Mouse (Mus musculus): ENCODE measurements around the gene Fgfr2. TPM values are rescaled to one million over a fixed set of nuclear protein-coding genes. Genes with fewer than 3 reads are reported as not detected.
A peak's percentile ranks its signal among the peaks of the same experiment; 100 is the strongest.

Gene Fgfr2
- polyA plus RNA-seq, 1 experiment from 2014 or later: 39.4 TPM

DNA sequence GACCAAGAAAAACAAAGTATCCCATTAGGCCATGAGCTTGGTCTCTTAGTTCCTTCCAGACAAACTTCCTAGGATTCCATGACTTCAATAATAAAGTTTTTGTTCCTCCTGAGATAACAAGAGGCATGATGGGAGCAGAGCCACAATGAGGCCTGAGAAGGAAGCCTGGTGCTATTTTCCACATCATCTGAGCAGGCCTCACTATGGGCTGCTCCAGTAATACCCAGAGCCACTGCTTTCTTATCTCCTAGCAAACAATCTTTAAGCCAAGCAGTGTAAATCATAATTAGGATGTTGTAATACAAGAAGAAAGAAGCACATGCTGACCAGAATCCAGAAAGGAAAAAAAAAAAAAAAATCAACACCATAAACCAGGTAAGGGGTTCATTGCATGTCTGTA is 6.6 kb downstream of the Fgfr2 start:
- H3K9me3 ChIP-seq: no peaks in the 10 kb centered on the region
- no peak overlapping the region for H3K9ac ChIP-seq (replicated peaks)
- H3K27me3 ChIP-seq: no peaks in the 10 kb centered on the region
- peaks cover 96% of the 10 kb centered on the region for H3K4me1 ChIP-seq (replicated peaks)
- H3K4me3 ChIP-seq (replicated peaks): no peak overlapping the region
- no peak for ATAC-seq
- no peaks in the 10 kb centered on the region for H3K36me3 ChIP-seq
- no peak overlapping the region for H3K4me2 ChIP-seq (replicated peaks)
- no peak overlapping the region for H3K27ac ChIP-seq

DNA sequence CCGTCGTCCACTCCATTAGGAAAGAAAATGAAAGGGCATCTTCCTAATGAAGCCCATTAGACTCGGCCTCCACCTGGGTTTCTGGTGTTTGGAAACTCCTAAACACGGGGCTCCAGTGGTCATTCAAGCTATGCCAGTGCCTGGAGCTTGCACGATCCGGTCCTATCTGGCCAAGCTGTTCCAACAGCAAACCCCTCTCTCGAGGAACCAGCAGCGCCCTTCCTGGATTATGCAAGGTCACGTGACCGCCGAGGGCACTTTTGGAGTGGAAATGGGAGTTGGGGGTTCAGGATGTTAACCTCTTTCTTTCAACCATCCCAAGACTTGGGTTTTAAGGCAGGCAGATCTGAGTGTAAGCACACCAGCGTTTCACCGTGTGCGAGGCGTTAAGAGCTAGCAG is 7.3 kb downstream of the Fgfr2 start:
- Histone ChIP-seq H3K27ac (no peak overlapping the region), H3K27me3 (no peaks in the 10 kb centered on the region), H3K9ac (replicated peaks) (no peak overlapping the region), H3K4me3 (replicated peaks) (no peak overlapping the region), H3K4me2 (replicated peaks) (peak overlapping the region; percentile 18), H3K36me3 (no peaks in the 10 kb centered on the region), H3K4me1 (replicated peaks) (peaks cover 95% of the 10 kb centered on the region), H3K9me3 (no peaks in the 10 kb centered on the region)
- no peak for ATAC-seq
- 16% methylated on average over 15 of the region's 15 CpGs for WGBS

DNA sequence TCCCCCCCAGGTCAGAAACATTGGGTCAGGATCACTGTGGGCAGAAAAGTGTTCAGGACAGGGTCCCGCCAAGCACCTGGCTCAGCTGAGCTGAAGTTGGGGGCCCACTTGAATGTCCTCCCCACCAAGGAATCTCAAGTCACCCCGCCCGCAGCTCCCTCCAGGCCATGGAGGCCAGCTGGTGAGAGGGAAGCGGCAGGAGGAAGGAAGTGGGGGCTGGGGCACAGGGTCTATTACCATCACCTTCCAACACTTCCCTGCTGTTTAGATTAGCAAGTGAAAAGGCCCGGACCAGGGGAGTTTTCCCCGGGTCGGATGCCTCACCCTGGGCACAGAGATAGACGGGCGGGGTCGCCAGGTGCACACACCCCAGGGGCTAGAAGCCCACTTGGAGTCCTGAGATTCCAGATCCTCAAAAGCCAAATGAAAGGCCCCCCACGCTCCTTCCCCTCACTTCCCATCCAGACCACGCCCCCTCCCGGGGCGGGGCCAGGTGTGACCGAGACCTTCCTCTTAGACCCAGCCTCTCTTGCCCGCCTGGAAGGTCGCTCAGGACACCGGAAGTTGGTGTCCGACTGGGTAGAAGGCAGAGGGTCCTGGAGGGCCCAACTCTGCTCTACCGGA is 8.2 kb downstream of the Fgfr2 start:
- H3K4me2 ChIP-seq (replicated peaks): peak overlapping the region; percentile 41

DNA sequence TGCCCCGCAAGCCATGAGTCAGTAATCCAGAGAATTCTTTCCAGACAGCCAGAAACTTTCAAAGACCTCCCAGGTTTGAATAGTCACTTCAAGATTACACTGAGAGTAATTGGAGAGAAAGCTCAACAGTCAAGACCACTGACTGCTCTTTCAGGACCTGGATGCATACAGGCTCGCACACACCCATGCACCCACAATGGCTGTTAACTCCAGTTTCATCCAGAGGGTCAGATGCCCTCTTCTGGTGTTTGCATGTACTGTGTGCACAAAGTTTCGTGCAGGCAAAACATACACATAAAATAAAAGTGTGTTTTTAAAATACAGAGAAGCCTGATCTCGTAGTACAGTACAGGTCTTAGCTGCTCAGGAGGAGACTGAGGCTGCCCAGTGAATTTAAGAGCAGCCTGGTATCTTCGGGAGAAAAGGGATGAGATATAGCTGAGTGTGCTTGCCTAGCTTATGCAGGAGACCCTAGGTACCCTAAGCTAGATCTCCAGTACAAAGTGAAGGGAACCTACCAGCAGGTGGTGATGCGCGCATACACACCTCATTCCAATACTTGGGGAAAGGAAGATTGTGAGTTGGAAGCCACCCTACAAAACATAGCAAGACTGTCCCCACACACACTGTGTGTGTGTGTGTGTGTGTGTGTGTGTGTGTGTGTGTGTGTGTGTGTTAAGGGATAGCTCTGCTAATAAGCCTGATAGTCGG is 9.8 kb downstream of the Fgfr2 start:
- H3K4me2 ChIP-seq (replicated peaks): no peak overlapping the region

More for the DNA sequence above, 8.2 kb downstream of the Fgfr2 start:
- Histone ChIP-seq H3K27me3 (no peaks in the 10 kb centered on the region), H3K4me1 (replicated peaks) (peaks cover 90% of the 10 kb centered on the region), H3K9me3 (no peaks in the 10 kb centered on the region), H3K9ac (replicated peaks) (no peak overlapping the region), H3K4me3 (replicated peaks) (no peak overlapping the region), H3K27ac (no peak overlapping the region), H3K36me3 (no peaks in the 10 kb centered on the region)
- 18% methylated on average over 20 of the region's 20 CpGs for WGBS
- ATAC-seq: peak; percentile 5; the same call in 1 of the 2 replicates

DNA sequence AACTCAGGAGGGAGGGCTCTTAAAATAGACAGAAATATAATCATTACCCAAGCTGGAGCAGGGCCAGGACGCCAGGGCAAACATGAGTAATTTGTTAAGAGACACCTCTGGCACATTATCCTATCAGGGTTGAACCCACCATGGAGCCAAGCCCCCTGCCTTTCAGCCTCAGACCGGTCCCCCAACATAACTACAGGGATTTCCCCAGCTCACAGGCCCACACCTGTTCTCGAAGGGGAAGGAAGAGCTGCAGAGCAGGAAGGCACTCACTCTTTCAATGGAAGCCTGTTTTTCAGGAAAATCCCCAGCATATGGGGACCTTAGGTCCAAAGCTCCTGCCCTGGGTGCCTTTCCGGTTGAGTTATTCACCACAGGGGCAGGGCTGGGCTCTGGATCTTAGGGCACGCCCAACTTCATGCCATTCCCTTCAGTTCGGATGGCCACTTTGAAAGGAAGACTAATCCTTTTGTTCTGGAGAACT is 10.8 kb downstream of the Fgfr2 start:
- ATAC-seq: no peak
- Histone ChIP-seq H3K27me3 (no peaks in the 10 kb centered on the region), H3K4me2 (replicated peaks) (no peak overlapping the region), H3K9me3 (no peaks in the 10 kb centered on the region), H3K9ac (replicated peaks) (no peak overlapping the region), H3K4me1 (replicated peaks) (peaks cover 68% of the 10 kb centered on the region), H3K27ac (no peak overlapping the region), H3K36me3 (no peaks in the 10 kb centered on the region), H3K4me3 (replicated peaks) (no peak overlapping the region)
- 7% methylated on average over 6 of the region's 6 CpGs for WGBS

More for the DNA sequence above, 9.8 kb downstream of the Fgfr2 start:
- WGBS: 68% methylated on average over 8 of the region's 8 CpGs
- Histone ChIP-seq H3K4me1 (replicated peaks) (peaks cover 76% of the 10 kb centered on the region), H3K9me3 (no peaks in the 10 kb centered on the region), H3K4me3 (replicated peaks) (no peak overlapping the region), H3K9ac (replicated peaks) (no peak overlapping the region), H3K27me3 (no peaks in the 10 kb centered on the region), H3K36me3 (no peaks in the 10 kb centered on the region), H3K27ac (no peak overlapping the region)
- no peak for ATAC-seq

DNA sequence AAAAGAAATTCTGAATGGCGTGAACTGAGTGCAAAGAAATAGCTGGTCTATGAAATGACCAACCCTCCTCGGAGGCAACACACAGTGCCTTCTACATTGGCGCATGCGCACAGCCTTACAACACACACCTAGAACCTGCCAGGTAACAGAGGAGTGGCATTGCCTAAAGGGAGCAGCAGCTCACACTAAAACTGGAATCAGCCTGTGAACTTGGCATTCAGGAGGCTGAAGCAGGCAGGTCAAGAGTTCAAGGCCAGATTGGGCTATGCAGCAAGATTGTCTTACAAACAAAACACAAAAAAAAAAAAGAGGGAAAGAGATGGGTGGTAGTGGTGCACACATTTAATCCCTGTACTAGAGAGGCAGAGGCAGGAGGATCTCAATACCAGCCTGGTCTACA is 13.7 kb downstream of the Fgfr2 start:
- no peak overlapping the region for H3K4me3 ChIP-seq (replicated peaks)
- WGBS: 95% methylated on average over 4 of the region's 4 CpGs
- no peak overlapping the region for H3K4me2 ChIP-seq (replicated peaks)
- H3K9me3 ChIP-seq: no peaks in the 10 kb centered on the region
- H3K9ac ChIP-seq (replicated peaks): no peak overlapping the region
- no peak for ATAC-seq
- peaks cover 38% of the 10 kb centered on the region for H3K4me1 ChIP-seq (replicated peaks)
- H3K36me3 ChIP-seq: peaks cover 3% of the 10 kb centered on the region; the same call in 1 of the 2 replicates
- no peaks in the 10 kb centered on the region for H3K27me3 ChIP-seq
- H3K27ac ChIP-seq: no peak overlapping the region

DNA sequence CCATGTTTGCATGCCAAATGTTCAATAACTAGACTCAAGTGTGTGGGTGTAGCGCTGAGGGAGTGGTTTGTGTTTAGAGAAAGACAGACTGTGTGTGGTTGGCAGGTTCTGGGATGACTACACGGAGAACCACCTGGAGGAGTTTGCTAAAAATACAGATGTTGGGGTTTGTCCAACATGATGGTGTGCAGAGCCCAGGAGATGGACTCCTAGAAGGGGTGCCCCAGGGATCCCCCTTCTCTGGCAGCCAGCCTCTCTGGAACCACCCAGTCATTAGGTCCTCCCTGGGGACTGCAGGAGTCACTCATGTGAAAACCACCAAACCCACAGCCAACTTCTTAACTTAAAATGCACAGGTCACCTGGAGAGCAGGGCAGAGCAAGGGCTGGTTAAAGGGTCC is 14.5 kb downstream of the Fgfr2 start:
- no peak overlapping the region for H3K4me3 ChIP-seq (replicated peaks)
- H3K9me3 ChIP-seq: no peaks in the 10 kb centered on the region
- H3K36me3 ChIP-seq: peaks cover 3% of the 10 kb centered on the region; the same call in 1 of the 2 replicates
- peaks cover 32% of the 10 kb centered on the region for H3K4me1 ChIP-seq (replicated peaks)
- no peak overlapping the region for H3K9ac ChIP-seq (replicated peaks)
- no peak overlapping the region for H3K27ac ChIP-seq
- 96% methylated on average over 2 of the region's 2 CpGs for WGBS
- H3K4me2 ChIP-seq (replicated peaks): no peak overlapping the region
- no peak for ATAC-seq
- H3K27me3 ChIP-seq: no peaks in the 10 kb centered on the region

DNA sequence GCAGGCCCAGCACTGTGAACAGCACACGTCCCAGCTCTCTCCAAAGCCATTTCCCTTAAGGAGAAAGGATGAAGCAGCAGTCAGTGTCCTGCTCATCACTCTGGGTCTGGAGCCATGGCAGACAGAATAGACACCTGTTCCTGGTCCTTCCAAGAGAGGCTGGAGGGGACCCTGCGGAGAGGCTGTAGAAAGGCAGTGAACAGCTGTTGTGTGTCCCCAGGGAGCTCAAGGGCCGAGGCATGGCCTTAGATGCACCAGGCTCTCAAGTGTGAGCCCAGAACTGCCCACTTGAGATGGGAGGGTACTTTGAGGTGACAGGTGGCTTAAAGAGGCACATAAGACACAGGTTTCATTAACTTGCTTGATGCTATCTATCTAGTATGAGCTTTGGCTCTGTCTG is 20.6 kb downstream of the Fgfr2 start:
- no peak overlapping the region for H3K4me3 ChIP-seq (replicated peaks)
- no peaks in the 10 kb centered on the region for H3K27me3 ChIP-seq
- WGBS: 43% methylated on average over 3 of the region's 3 CpGs
- H3K4me1 ChIP-seq (replicated peaks): peaks cover 46% of the 10 kb centered on the region
- H3K36me3 ChIP-seq: peaks cover 3% of the 10 kb centered on the region; the same call in 1 of the 2 replicates
- no peak overlapping the region for H3K9ac ChIP-seq (replicated peaks)
- no peak overlapping the region for H3K4me2 ChIP-seq (replicated peaks)
- no peaks in the 10 kb centered on the region for H3K9me3 ChIP-seq
- ATAC-seq: no peak
- no peak overlapping the region for H3K27ac ChIP-seq

DNA sequence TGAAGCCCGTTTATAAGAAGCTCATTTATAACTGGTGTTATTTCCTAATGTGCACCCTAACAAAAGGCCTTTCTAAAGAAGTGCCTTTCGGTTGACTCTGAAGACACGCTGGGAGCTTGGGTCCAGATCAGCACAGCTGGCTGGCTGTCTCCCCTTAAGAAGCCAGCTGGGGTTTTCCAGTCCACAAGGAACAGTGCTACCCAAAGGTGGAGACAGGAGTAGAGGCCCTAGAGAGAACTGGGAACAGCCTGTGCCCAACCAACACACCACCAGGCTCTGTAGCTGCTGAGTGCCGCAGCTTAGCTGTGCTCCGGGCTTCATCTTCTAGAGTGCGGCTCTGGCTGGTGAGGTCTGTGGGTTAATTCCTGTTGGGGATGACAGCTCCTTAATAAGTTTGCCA is 22.1 kb downstream of the Fgfr2 start:
- Histone ChIP-seq H3K9ac (replicated peaks) (no peak overlapping the region), H3K27ac (no peak overlapping the region), H3K4me3 (replicated peaks) (no peak overlapping the region), H3K27me3 (no peaks in the 10 kb centered on the region), H3K4me1 (replicated peaks) (peaks cover 50% of the 10 kb centered on the region), H3K4me2 (replicated peaks) (no peak overlapping the region), H3K36me3 (peaks cover 3% of the 10 kb centered on the region; the same call in 1 of the 2 replicates), H3K9me3 (no peaks in the 10 kb centered on the region)
- 83% methylated on average over 6 of the region's 6 CpGs for WGBS
- no peak for ATAC-seq

DNA sequence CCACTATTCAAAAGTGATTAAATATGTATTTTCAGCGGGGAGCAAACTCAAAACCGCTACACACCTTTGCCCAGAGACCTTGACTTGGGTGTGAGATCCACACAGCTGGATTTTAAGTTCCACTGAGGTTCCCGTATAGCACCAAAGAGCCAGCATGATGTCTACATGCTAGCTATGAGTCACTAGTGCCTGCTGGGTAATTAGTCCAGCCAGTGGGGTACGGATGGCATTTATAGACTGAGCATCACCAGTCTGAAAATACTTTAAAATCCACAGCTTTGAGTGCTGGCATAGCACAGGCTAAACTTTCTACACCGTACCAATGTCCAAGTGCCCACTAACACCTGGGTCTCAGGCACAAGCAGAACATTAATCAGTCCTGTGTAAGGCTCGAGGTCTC is 23.0 kb downstream of the Fgfr2 start:
- Histone ChIP-seq H3K9me3 (no peaks in the 10 kb centered on the region), H3K4me3 (replicated peaks) (no peak overlapping the region), H3K9ac (replicated peaks) (no peak overlapping the region), H3K4me2 (replicated peaks) (no peak overlapping the region), H3K36me3 (peaks cover 1% of the 10 kb centered on the region; the same call in 1 of the 2 replicates), H3K27ac (no peak overlapping the region), H3K27me3 (no peaks in the 10 kb centered on the region), H3K4me1 (replicated peaks) (peaks cover 50% of the 10 kb centered on the region)
- ATAC-seq: no peak
- 71% methylated on average over 6 of the region's 6 CpGs for WGBS

DNA sequence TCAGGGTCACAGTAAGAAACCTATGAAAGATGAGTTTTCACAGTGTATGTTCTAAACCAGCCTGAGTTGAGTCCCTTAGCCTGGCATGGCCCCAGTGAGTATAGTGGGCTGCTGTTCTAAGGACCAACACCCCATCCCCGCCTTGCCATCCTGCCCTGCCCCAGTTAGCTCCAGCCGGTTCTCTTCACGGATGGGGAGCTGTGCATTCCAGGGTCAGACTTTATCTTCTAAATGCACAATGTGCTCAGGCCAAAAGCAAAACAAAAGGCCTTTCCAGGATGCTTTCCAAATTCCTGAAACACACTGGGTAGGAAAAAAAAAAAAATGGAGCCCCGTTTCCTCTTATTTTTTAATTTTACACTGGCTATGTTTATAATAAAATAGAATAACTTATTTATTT is 23.9 kb downstream of the Fgfr2 start:
- no peaks in the 10 kb centered on the region for H3K27me3 ChIP-seq
- no peak overlapping the region for H3K4me3 ChIP-seq (replicated peaks)
- ATAC-seq: no peak
- 53% methylated on average over 4 of the region's 4 CpGs for WGBS
- no peaks in the 10 kb centered on the region for H3K36me3 ChIP-seq
- H3K4me1 ChIP-seq (replicated peaks): peaks cover 50% of the 10 kb centered on the region
- no peak overlapping the region for H3K27ac ChIP-seq
- H3K4me2 ChIP-seq (replicated peaks): no peak overlapping the region
- H3K9me3 ChIP-seq: no peaks in the 10 kb centered on the region
- H3K9ac ChIP-seq (replicated peaks): no peak overlapping the region

DNA sequence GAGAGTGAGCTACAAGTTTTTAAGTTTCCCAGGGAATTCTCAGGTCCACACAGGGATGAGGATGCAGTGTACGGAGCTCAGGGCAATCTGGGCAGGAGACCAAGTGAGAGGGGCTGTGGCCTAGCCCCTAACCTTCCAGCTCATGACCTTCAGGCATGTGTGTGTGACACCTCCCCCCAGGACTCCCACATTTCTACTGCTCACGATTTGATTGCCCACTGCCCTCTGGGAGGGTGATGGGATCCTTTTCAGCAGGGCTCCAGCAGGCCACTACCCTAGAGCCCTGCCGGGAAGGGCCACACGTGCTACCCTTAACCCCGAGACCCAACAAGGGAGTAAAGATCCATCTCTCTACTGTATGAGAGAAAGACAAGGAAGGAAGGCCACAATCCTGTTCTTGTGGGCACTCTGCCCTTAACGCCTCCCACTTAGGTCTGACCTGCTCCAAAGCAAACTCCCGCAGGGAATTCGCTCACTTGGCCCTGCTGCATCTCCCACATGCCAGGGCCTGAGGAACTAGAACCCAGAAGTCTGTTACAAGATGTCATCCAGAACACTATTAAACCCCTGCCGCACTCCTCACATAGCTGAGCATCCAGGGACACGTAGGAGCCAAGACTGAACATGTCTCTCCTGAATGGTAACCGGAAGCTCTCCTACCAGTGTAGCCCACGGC is 24.9 kb downstream of the Fgfr2 start:
- Histone ChIP-seq H3K27me3 (no peaks in the 10 kb centered on the region), H3K4me1 (replicated peaks) (peaks cover 45% of the 10 kb centered on the region), H3K9ac (replicated peaks) (no peak overlapping the region), H3K9me3 (no peaks in the 10 kb centered on the region), H3K4me3 (replicated peaks) (no peak overlapping the region), H3K4me2 (replicated peaks) (no peak overlapping the region), H3K27ac (no peak overlapping the region), H3K36me3 (no peaks in the 10 kb centered on the region)
- WGBS: 91% methylated on average over 12 of the region's 12 CpGs
- ATAC-seq: no peak

Measured in midbrain, embryonic 13.5 days (tissue).